Mouse (Mus musculus) olfactory bulb, adult 2 months (tissue): ENCODE data around the gene Ddx25. TPM values are rescaled to one million over a fixed set of nuclear protein-coding genes. Genes with fewer than 3 reads are reported as not detected.

ENCODE experiments used
- H3K27ac ChIP-seq: fragments of 200-500 bp; 2 replicates; pipeline ENCODE4 v1.5.1; 2012; ENCODE audit warnings: low read depth, low read length; ENCODE audit not compliant: insufficient read depth
- H3K4me1 ChIP-seq: fragments of 200-500 bp; 2 replicates; pipeline ENCODE4 v1.6.1; 2012; ENCODE audit warnings: low read length; ENCODE audit not compliant: control insufficient read depth, insufficient read depth
- H3K4me3 ChIP-seq: fragments of 200-500 bp; 2 replicates; pipeline ENCODE4 v1.5.1; 2012; ENCODE audit warnings: mild to moderate bottlenecking, low read depth, low read length, moderate library complexity; ENCODE audit not compliant: insufficient read depth
- CTCF ChIP-seq: fragments of 200-500 bp; IDR thresholded peaks from 2 replicates; pipeline ENCODE4 v1.5.1; 2012; ENCODE audit warnings: low read depth, mild to moderate bottlenecking, low read length, moderate library complexity; ENCODE audit not compliant: insufficient read depth
- POLR2A ChIP-seq: fragments of 200-500 bp; IDR thresholded peaks from 2 replicates; pipeline ENCODE4 v1.6.1; 2012; ENCODE audit warnings: mild to moderate bottlenecking, low read depth, low read length, moderate library complexity; ENCODE audit not compliant: insufficient read depth
- WGBS: fragments of 180-500 bp; shearing (Covaris S2); methylation state at CpG from one replicate; pipeline ENCODE4 v1.1.7; 2018; 5-methylcytosine and 5-hydroxymethylcytosine counted together
- polyA plus RNA-seq: library from polyadenylated mRNA; stranded (reverse); fragments of >200 nt; gene quantifications from 2 replicates; pipeline ENCODE4 v1.2.4, GENCODE M21; 2012; ENCODE audit warnings: low replicate concordance; ENCODE audit not compliant: missing spikeins, insufficient read depth, insufficient read length

Gene Ddx25
- polyA plus RNA-seq, 1 experiment = not detected

DNA sequence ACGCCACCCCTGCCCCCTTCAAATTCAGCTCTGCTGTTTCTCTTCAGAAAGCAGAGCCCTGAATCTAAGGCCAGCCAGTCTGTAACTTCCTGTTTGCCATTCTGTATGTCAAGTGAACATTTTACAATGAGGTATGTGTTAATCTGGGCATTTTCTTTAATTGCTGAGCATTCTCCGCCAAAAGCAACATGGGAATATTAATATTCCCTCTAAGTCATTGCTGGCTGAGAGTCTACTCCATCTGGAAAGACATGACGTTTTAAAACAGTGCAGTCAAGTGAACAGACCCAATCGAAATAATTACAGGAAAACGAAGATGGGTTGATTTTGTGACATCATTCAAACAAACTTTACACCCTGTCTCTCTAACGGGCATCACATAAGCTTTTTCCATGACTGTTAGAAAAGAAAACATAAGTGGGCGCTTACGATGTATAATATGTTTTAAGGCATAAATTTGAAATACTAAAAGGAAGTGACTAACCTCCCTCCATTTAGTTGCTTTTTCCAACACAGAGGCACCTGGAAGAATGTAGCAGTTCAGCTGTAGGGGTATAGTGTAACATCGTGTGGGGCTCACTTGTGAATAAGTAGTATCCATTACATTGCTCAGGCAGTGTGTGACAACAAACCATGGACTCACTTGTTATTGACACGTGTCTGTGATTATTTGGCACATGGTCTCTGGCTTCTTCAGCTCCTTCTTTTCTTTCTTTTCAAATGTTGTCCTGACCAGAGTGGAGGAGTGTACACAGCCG lies 67.0 kb downstream of the Ddx25 start:
- no peak for TF ChIP-seq CTCF
- no peak for TF ChIP-seq POLR2A
- H3K27ac ChIP-seq = no peak overlapping the region
- 75% methylated on average over 11 of the region's 11 CpGs for WGBS
- no peaks in the 10 kb centered on the region for H3K4me1 ChIP-seq
- H3K4me3 ChIP-seq = no peak overlapping the region

DNA sequence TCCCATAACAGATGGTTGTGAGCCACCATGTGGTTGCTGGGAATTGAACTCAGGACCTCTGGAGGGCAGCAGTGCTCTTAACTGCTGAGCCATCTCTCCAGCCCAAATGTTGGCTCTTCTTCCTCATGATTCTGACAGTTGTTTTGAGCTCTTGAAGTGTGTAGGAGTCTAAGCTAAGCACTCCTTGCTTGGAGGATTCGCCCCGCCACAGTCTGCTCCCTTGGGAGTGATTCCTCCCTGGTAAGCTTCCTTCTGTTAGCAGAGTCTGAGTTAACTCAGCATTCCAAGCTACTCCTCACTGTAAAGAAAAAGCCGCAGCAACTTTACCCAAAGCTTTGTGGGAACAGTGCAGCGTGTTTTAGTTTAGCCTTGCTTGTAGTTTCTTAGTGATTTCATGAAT lies 69.8 kb downstream of the Ddx25 start:
- no peak for TF ChIP-seq CTCF
- no peak for TF ChIP-seq POLR2A
- no peaks in the 10 kb centered on the region; the same call in 1 of the 2 replicates for H3K4me1 ChIP-seq
- H3K4me3 ChIP-seq = no peak overlapping the region
- 93% methylated on average over 4 of the region's 4 CpGs for WGBS
- no peak overlapping the region for H3K27ac ChIP-seq

Other genes starting within 250 kb of the Ddx25 start
- gene Cdon, start 137.4 kb downstream of the Ddx25 start, polyA plus RNA-seq = not detected in 2 replicates
- not detected in 2 replicates for gene Gm1113, start 40.3 kb downstream of the Ddx25 start, polyA plus RNA-seq
- not detected in 2 replicates for gene Pus3, start 67 bp upstream of the Ddx25 start, polyA plus RNA-seq
- not detected in 2 replicates for gene Pate2, start 11.8 kb upstream of the Ddx25 start, polyA plus RNA-seq
- not detected in 2 replicates for gene Hyls1, start 11.9 kb upstream of the Ddx25 start, polyA plus RNA-seq
- gene Pate4, start 53.4 kb upstream of the Ddx25 start, polyA plus RNA-seq = not detected in 2 replicates
- gene Pate3, start 89.7 kb upstream of the Ddx25 start, polyA plus RNA-seq = not detected in 2 replicates
- not detected in 2 replicates for gene Pate1, start 128.9 kb upstream of the Ddx25 start, polyA plus RNA-seq
- not detected in 2 replicates for gene Gm17677, start 182.5 kb upstream of the Ddx25 start, polyA plus RNA-seq
- gene Gm17727, start 219.6 kb upstream of the Ddx25 start, polyA plus RNA-seq = not detected in 2 replicates
- not detected in 2 replicates for gene Gm27235, start 231.6 kb upstream of the Ddx25 start, polyA plus RNA-seq
- gene D730048I06Rik, start 231.6 kb upstream of the Ddx25 start, polyA plus RNA-seq = not detected in 2 replicates